Comparison of ENCODE assay signal across 8 mouse cellular contexts in genomic region chr7:88129536-88130487, GRCm38 (mm10).
DNase-seq lines count a peak whose midpoint lies in the region; ATAC-seq lines count a peak whose summit lies in the region.

No protein-coding gene starts in this region.

- peak overlapping the region; percentile 74 for H3K4me2 ChIP-seq in heart, embryonic 11.5 days

- peak; percentile 46; the same call in 1 of the 2 replicates for ATAC-seq in heart, embryonic 11.5 days (replicated peaks; ENCODE audit: insufficient number of reproducible peaks, low FRiP score, low TSS enrichment)
- peak; percentile 41 for ATAC-seq in megakaryocyte, adult 5-6 weeks (ENCODE audit: poor library complexity, severe bottlenecking)

- intact Hi-C loops in heart, postnatal 36 days (cut with DNase I), result no loop called here

- H3K27me3 ChIP-seq in heart, embryonic 11.5 days (ENCODE audit: control insufficient read depth, insufficient read depth, low read length), result peaks cover 17% of the 10 kb centered on the region
- H3K27me3 ChIP-seq in forebrain, embryonic 10.5 days (ENCODE audit: poor library complexity, severe bottlenecking), result peaks cover 42% of the 10 kb centered on the region

- 8% methylated on average over 41 of the region's 41 CpGs for WGBS in heart, embryonic 11.5 days (ENCODE audit: insufficient replicate concordance)
- WGBS in forebrain, embryonic 10.5 days, result 9% methylated on average over 41 of the region's 41 CpGs

- no peaks in the 10 kb centered on the region for H3K9me3 ChIP-seq in heart, embryonic 11.5 days (replicated peaks; ENCODE audit: control insufficient read depth, low read length)
- no peaks in the 10 kb centered on the region for H3K9me3 ChIP-seq in forebrain, embryonic 10.5 days

- H3K9ac ChIP-seq in heart, embryonic 11.5 days (ENCODE audit: low read depth, low read length), result peak overlapping the region; percentile 6; the same call in 1 of the 2 replicates

- 0 out of 2 replicates have a peak, but pooled peaks cover 3% of the 10 kb centered on the region for H3K4me1 ChIP-seq in heart, embryonic 11.5 days (ENCODE audit: control insufficient read depth, insufficient read depth, low read length)
- H3K4me1 ChIP-seq in forebrain, embryonic 10.5 days, result peaks cover 15% of the 10 kb centered on the region

- H3K4me3 ChIP-seq in heart, embryonic 11.5 days (ENCODE audit: low read depth, low read length), result peak overlapping the region; percentile 41
- H3K4me3 ChIP-seq in forebrain, embryonic 10.5 days, result peak overlapping the region; percentile 53

- H3K36me3 ChIP-seq in heart, embryonic 11.5 days (ENCODE audit: control insufficient read depth, insufficient read depth, low read length), result no peaks in the 10 kb centered on the region
- no peaks in the 10 kb centered on the region for H3K36me3 ChIP-seq in forebrain, embryonic 10.5 days (replicated peaks)

- H3K27ac ChIP-seq in heart, embryonic 11.5 days (ENCODE audit: low read depth, low read length), result no peak overlapping the region
- peak overlapping the region; percentile 65 for H3K27ac ChIP-seq in forebrain, embryonic 10.5 days

- DNase-seq in heart, postnatal 36 days, result no peak
- peak; percentile 31 for DNase-seq in Muller cell, postnatal 12 days (ENCODE audit: inconsistent ontology term)
- peak; percentile 33 for DNase-seq in forebrain, embryonic 10.5 days (ENCODE audit: extremely low spot score, low spot score)
- DNase-seq in layer of hippocampus, postnatal 10 days (ENCODE audit: low spot score in 2 of 2), result peak; percentile 36 to 64
- DNase-seq in right cerebral cortex, postnatal 4 days, result peak; percentile 41
- no peak for DNase-seq in cerebellum, adult 11-12 months

Comparison
In these comparisons a context has a peak if more than half of its experiments do, and no peak if none do; other contexts are left out.
1. DNase-seq: peak in Muller cell, postnatal 12 days (single experiment), forebrain, embryonic 10.5 days (single experiment), layer of hippocampus, postnatal 10 days (2 of 2) and right cerebral cortex, postnatal 4 days (single experiment); none in heart, postnatal 36 days (0 of 2) and cerebellum, adult 11-12 months (single experiment).